Mouse (Mus musculus) megakaryocyte, embryonic 14.5 days (primary cell): Measurements from ENCODE around the gene Syp.

Source experiments
- FLI1 ChIP-seq: IDR thresholded peaks from 2 replicates; pipeline ENCODE4 v1.6.1; 2012; ENCODE audit warnings: low read length, inconsistent platforms, mixed read lengths
- GATA1 ChIP-seq: IDR thresholded peaks from 3 replicates; pipeline ENCODE4 v1.6.1; 2012; ENCODE audit warnings: mixed read lengths, low read length, inconsistent platforms, borderline replicate concordance

GRCm38 (mm10) chrX:7648671-7649304 lies 10.5 kb downstream of the Syp start:
- TF ChIP-seq FLI1 (no peak), GATA1 (no peak)
